Mouse (Mus musculus) ES-Bruce4 (cell line): ENCODE measurements around the gene Olfr1358. TPM values are rescaled to one million over a fixed set of nuclear protein-coding genes. Genes with fewer than 3 reads are reported as not detected.

ENCODE experiments used
- H3K27ac ChIP-seq: 2 replicates; pipeline ENCODE4 v1.5.1; 2012; ENCODE audit warnings: low read length, inconsistent platforms; ENCODE audit not compliant: insufficient read depth
- H3K27me3 ChIP-seq: 2 replicates; pipeline ENCODE4 v1.6.1; 2012; ENCODE audit warnings: mild to moderate bottlenecking, low read length, inconsistent platforms; ENCODE audit not compliant: control insufficient read depth, poor library complexity, insufficient read depth, severe bottlenecking
- H3K36me3 ChIP-seq: 2 replicates; pipeline ENCODE4 v1.6.1; 2012; ENCODE audit warnings: inconsistent platforms, mild to moderate bottlenecking, low read length, moderate library complexity; ENCODE audit not compliant: control insufficient read depth, poor library complexity, insufficient read depth, severe bottlenecking
- H3K4me1 ChIP-seq: one replicate; pipeline ENCODE4 v1.8.1; 2011; ENCODE audit warnings: low read length; ENCODE audit not compliant: control insufficient read depth, insufficient read depth
- H3K4me3 ChIP-seq: 2 replicates; pipeline ENCODE4 v1.5.1; 2011; ENCODE audit warnings: low read depth, mild to moderate bottlenecking, low read length
- H3K9ac ChIP-seq: 2 replicates; pipeline ENCODE4 v1.6.1; 2012; ENCODE audit warnings: low read depth, mild to moderate bottlenecking, inconsistent platforms; ENCODE audit not compliant: poor library complexity, severe bottlenecking
- H3K9me3 ChIP-seq: replicated peaks from 2 replicates; pipeline ENCODE4 v1.6.1; 2012; ENCODE audit warnings: mild to moderate bottlenecking, low read length, inconsistent platforms; ENCODE audit not compliant: control insufficient read depth, poor library complexity, insufficient read depth, severe bottlenecking
- CTCF ChIP-seq: IDR thresholded peaks from one replicate; pipeline ENCODE4 v1.8.1; 2011; ENCODE audit warnings: low read depth, low read length
- EP300 ChIP-seq: IDR thresholded peaks from 2 replicates; pipeline ENCODE4 v1.6.1; 2011; ENCODE audit warnings: low read depth, low read length; ENCODE audit not compliant: insufficient read depth
- POLR2A ChIP-seq: IDR thresholded peaks from one replicate; pipeline ENCODE4 v1.8.1; 2011; ENCODE audit warnings: low read length; ENCODE audit not compliant: insufficient read depth
- polyA plus RNA-seq: library from polyadenylated mRNA; stranded (reverse); fragments of >200 nt; gene quantifications from 2 replicates; pipeline ENCODE4 v1.2.4, GENCODE M21; 2011; ENCODE audit warnings: low read depth; ENCODE audit not compliant: missing spikeins, insufficient read depth, insufficient read length

Olfr1358 gene
- polyA plus RNA-seq, 1 experiment, result not detected

GRCm38 (mm10) chr10:78565070-78565469, 47.8 kb downstream of the Olfr1358 start:
- H3K9me3 ChIP-seq, result no peaks in the 10 kb centered on the region
- no peaks in the 10 kb centered on the region for H3K36me3 ChIP-seq
- H3K27me3 ChIP-seq, result no peaks in the 10 kb centered on the region
- no peak overlapping the region for H3K4me3 ChIP-seq
- TF ChIP-seq EP300, result no peak
- TF ChIP-seq CTCF, result no peak
- H3K9ac ChIP-seq, result no peak overlapping the region
- H3K4me1 ChIP-seq, result no peaks in the 10 kb centered on the region
- no peak overlapping the region for H3K27ac ChIP-seq

GRCm38 (mm10) chr10:78569191-78569590, 52.0 kb downstream of the Olfr1358 start:
- H3K4me3 ChIP-seq, result no peak overlapping the region
- no peak for TF ChIP-seq EP300
- TF ChIP-seq POLR2A, result no peak
- TF ChIP-seq CTCF, result no peak
- H3K9me3 ChIP-seq, result no peaks in the 10 kb centered on the region
- no peaks in the 10 kb centered on the region for H3K4me1 ChIP-seq
- H3K36me3 ChIP-seq, result no peaks in the 10 kb centered on the region
- H3K27me3 ChIP-seq, result no peaks in the 10 kb centered on the region
- no peak overlapping the region for H3K27ac ChIP-seq
- H3K9ac ChIP-seq, result no peak overlapping the region

GRCm38 (mm10) chr10:78569686-78570085, 52.5 kb downstream of the Olfr1358 start:
- Histone ChIP-seq H3K9ac (no peak overlapping the region), H3K4me3 (no peak overlapping the region), H3K27me3 (no peaks in the 10 kb centered on the region), H3K27ac (no peak overlapping the region), H3K4me1 (no peaks in the 10 kb centered on the region), H3K9me3 (no peaks in the 10 kb centered on the region), H3K36me3 (no peaks in the 10 kb centered on the region)
- no peak for TF ChIP-seq CTCF
- no peak for TF ChIP-seq POLR2A

Other genes with a start within 250 kb of the Olfr1358 start
- gene Agpat3, start 164.9 kb upstream of the Olfr1358 start, polyA plus RNA-seq, result 56.0 and 57.7 TPM in 2 replicates
- 132 and 136 TPM in 2 replicates for gene Rrp1, start 104.4 kb upstream of the Olfr1358 start, polyA plus RNA-seq
- gene Cstb, start 91.8 kb upstream of the Olfr1358 start, polyA plus RNA-seq, result 212 and 214 TPM in 2 replicates
- 13.7 and 14.6 TPM in 2 replicates for gene Pdxk, start 52.5 kb upstream of the Olfr1358 start, polyA plus RNA-seq
- gene Ilvbl, start 56.9 kb downstream of the Olfr1358 start, polyA plus RNA-seq, result 11.6 and 16.7 TPM in 2 replicates
- gene Syde1, start 74.5 kb downstream of the Olfr1358 start, polyA plus RNA-seq, result 3.9 and 4.6 TPM in 2 replicates
- gene Olfr1357, start 100.6 kb downstream of the Olfr1358 start, polyA plus RNA-seq, result not detected in 2 replicates
- gene Casp14, start 200.9 kb downstream of the Olfr1358 start, polyA plus RNA-seq, result not detected in 2 replicates
- gene Ccdc105, start 235.6 kb downstream of the Olfr1358 start, polyA plus RNA-seq, result not detected in 2 replicates